Mouse (Mus musculus) spleen, adult 2 months (tissue): Measurements from ENCODE around the gene Fbln2.

Experiments used
- CTCF ChIP-seq: fragments of 200-500 bp; IDR thresholded peaks from 2 replicates; pipeline ENCODE4 v1.5.1; 2011; ENCODE audit warnings: mild to moderate bottlenecking, inconsistent platforms; ENCODE audit not compliant: insufficient read depth, insufficient read length, insufficient replicate concordance; ENCODE audit errors: extremely low read depth
- POLR2A ChIP-seq: fragments of 200-500 bp; IDR thresholded peaks from 2 replicates; pipeline ENCODE4 v1.6.1; 2011; ENCODE audit warnings: low read depth, low read length, inconsistent platforms

DNA sequence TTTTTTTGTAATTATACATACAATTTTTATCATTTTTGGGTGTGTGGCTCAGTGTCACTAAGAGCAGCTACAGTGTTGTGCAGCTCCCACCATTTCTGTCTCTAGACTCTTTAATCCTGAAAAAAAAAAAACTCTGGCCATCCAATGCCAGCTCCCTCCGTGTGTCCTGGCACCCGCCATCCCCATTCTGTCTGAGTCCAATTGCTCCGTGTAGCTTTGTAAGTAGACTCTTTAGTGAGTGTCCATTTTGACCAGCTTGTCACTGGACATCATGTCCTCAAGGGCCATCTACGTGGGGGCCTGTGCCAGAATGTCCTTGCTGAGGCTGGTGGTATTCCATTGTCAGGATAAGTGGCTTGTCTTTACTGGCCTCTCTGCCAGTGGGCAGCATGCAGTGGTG, 13.1 kb downstream of the Fbln2 start:
- no peak for TF ChIP-seq CTCF
- TF ChIP-seq POLR2A, result no peak
